Mouse (Mus musculus) heart, adult 2 months (tissue): ENCODE data around the gene Padi2.

Experiments used
- CTCF ChIP-seq: fragments of 200-600 bp; IDR thresholded peaks from 2 replicates; pipeline ENCODE4 v1.8.1; 2022; ENCODE audit warnings: antibody characterized with exemption, mild to moderate bottlenecking, moderate library complexity
- EP300 ChIP-seq: fragments of 200-500 bp; IDR thresholded peaks from 2 replicates; pipeline ENCODE4 v1.6.1; 2011; ENCODE audit warnings: low read depth, low read length, control low read depth; ENCODE audit not compliant: insufficient read depth
- POLR2A ChIP-seq: fragments of 200-500 bp; IDR thresholded peaks from 2 replicates; pipeline ENCODE4 v1.6.1; 2011; ENCODE audit warnings: mild to moderate bottlenecking, low read depth, low read length, control low read depth; ENCODE audit not compliant: insufficient read depth

DNA sequence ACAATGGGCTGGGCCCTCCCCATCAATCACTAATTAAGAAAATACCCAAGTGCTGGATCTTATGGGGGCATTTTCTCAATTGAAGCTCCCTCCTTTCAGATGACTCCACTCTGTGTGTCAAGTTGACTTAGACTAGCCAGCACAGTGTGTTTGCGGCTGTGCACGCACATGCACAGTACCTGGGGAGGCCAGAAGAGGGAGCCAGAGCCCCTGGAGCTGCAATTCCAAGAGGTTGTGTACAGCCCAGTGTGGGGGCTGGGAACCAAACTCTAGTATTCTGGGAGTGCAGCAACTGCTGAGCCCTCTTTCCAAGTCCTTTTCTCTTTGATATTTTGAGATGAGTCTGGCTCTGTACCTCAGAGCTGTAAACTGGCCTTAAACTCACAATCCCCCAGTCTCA is 75.5 kb downstream of the Padi2 start:
- no peak for TF ChIP-seq POLR2A
- TF ChIP-seq CTCF = peak; percentile 58
- TF ChIP-seq EP300 = no peak
